In the genomic region with DNA sequence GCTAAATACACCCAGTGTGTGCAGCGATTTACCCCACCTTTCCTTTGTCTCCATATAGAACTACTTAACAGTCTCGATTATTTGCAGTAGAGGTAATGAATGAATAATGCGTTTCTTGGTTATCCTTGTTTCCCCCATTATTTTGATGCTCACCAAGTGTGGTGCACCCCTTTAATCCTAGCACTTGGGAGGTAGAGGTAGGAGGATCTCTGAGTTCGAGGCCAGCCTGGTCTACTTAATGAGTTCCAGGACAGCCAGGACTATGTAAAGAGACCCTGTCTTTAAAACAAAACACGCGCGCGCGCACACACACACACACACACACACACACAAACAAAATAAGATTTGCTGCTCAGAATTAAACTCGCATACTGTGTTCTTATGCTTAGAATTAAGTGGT, we compare ENCODE assay signal across 8 mouse cellular contexts. TPM values are rescaled to one million over a fixed set of nuclear protein-coding genes. Genes with fewer than 3 reads are reported as not detected.
DNase-seq lines count a peak whose midpoint lies in the region; ATAC-seq and TF ChIP-seq lines count a peak whose summit lies in the region.

No protein-coding gene starts in this region.

- H3K36me3 ChIP-seq in hindbrain, embryonic 10.5 days: peaks cover 25% of the 10 kb centered on the region
- H3K36me3 ChIP-seq in midbrain, embryonic 12.5 days: peaks cover 14% of the 10 kb centered on the region

- no peaks in the 10 kb centered on the region for H3K9me3 ChIP-seq in hindbrain, embryonic 10.5 days
- H3K9me3 ChIP-seq in midbrain, embryonic 12.5 days: no peaks in the 10 kb centered on the region

- TF ChIP-seq CTCF in left cerebral cortex, adult 2 months (IDR thresholded peaks at IDR 0.05): no peak
- no peak for TF ChIP-seq CTCF in bone marrow macrophage, adult 2 months (IDR thresholded peaks at IDR 0.05; ENCODE audit: low read depth, low read length)

- TF ChIP-seq POLR2A in bone marrow macrophage, adult 2 months (IDR thresholded peaks at IDR 0.05; ENCODE audit: borderline replicate concordance, low read depth, low read length): no peak

- H3K4me1 ChIP-seq in bone marrow macrophage, adult 2 months (ENCODE audit: control insufficient read depth, insufficient read depth, low read length): peaks cover 11% of the 10 kb centered on the region
- peaks cover 13% of the 10 kb centered on the region for H3K4me1 ChIP-seq in hindbrain, embryonic 10.5 days (replicated peaks)
- H3K4me1 ChIP-seq in midbrain, embryonic 12.5 days: peaks cover 12% of the 10 kb centered on the region

- intact Hi-C loops in left cerebral cortex, adult 2 months (cut with DNase I): loop anchor here (2.0 kb wide), 1 partner anchor 39 kb away; a partner anchor contains a TSS
- intact Hi-C loops in left cerebral cortex, postnatal 10 days (cut with DNase I): no loop called here

- no peak for ATAC-seq in midbrain, embryonic 12.5 days (ENCODE audit: low FRiP score, low read depth)

- no peak for DNase-seq in left cerebral cortex, adult 2 months (ENCODE audit: extremely low spot score in 1 of 2, low spot score in 2 of 2)
- DNase-seq in left cerebral cortex, postnatal 10 days (ENCODE audit: extremely low spot score in 1 of 2, low spot score in 2 of 2): no peak
- DNase-seq in hindbrain, embryonic 10.5 days (ENCODE audit: low spot score): peak; percentile 10
- no peak for DNase-seq in left cerebral cortex, adult 8-10 months (ENCODE audit: low spot score in 2 of 2)
- no peak for DNase-seq in gastrocnemius, postnatal 4 days (ENCODE audit: low spot score in 2 of 2)
- DNase-seq in frontal cortex, postnatal 14 days (ENCODE audit: low spot score in 2 of 2): no peak

- H3K4me2 ChIP-seq in midbrain, embryonic 12.5 days (replicated peaks): peak overlapping the region; percentile 70

- 28% methylated on average over 10 of the region's 10 CpGs for WGBS in hindbrain, embryonic 10.5 days
- 28% methylated on average over 10 of the region's 10 CpGs for WGBS in midbrain, embryonic 12.5 days

- H3K27ac ChIP-seq in left cerebral cortex, adult 2 months: peak overlapping the region; percentile 94
- H3K27ac ChIP-seq in bone marrow macrophage, adult 2 months (ENCODE audit: insufficient read depth, low read depth, low read length): peak overlapping the region; percentile 87
- peak overlapping the region; percentile 98 for H3K27ac ChIP-seq in hindbrain, embryonic 10.5 days
- H3K27ac ChIP-seq in midbrain, embryonic 12.5 days (replicated peaks): peak overlapping the region; percentile 94

- peak overlapping the region; percentile 94 for H3K9ac ChIP-seq in midbrain, embryonic 12.5 days (replicated peaks)

- H3K27me3 ChIP-seq in hindbrain, embryonic 10.5 days (ENCODE audit: insufficient read depth, poor library complexity, severe bottlenecking): no peaks in the 10 kb centered on the region
- no peaks in the 10 kb centered on the region for H3K27me3 ChIP-seq in midbrain, embryonic 12.5 days

- peak overlapping the region; percentile 73 for H3K4me3 ChIP-seq in left cerebral cortex, adult 2 months
- peak overlapping the region; percentile 72 for H3K4me3 ChIP-seq in bone marrow macrophage, adult 2 months (ENCODE audit: insufficient read depth, low read length)
- H3K4me3 ChIP-seq in hindbrain, embryonic 10.5 days: peak overlapping the region; percentile 79
- peak overlapping the region; percentile 96 for H3K4me3 ChIP-seq in midbrain, embryonic 12.5 days

RNA-seq across cellular contexts. Expression of a gene that starts 1.0 kb away (rescaled TPM):
- 100 to 1,000 TPM; 170 to 185 TPM for total RNA-seq in left cerebral cortex, adult 2 months (2021)
- 100 to 1,000 TPM; 244 to 255 TPM for total RNA-seq in left cerebral cortex, postnatal 10 days (2021)
- polyA plus RNA-seq in bone marrow macrophage, adult 2 months (2012; ENCODE audit: insufficient read depth, insufficient read length, missing spikeins): 153 and 169 TPM in 2 replicates
- polyA plus RNA-seq in hindbrain, embryonic 10.5 days (2016; fragmentation: Nextera tagmentation; extraction: Ambion mirVana): 605 and 630 TPM in 2 replicates
- 533 and 555 TPM in 2 replicates for polyA plus RNA-seq in midbrain, embryonic 12.5 days (2016; fragmentation: Nextera tagmentation; extraction: Ambion mirVana)
- 100 to 1,000 TPM; 192 to 221 (median 205) TPM for total RNA-seq in left cerebral cortex, adult 8-10 months (2022)
- 100 to 1,000 TPM; 344 to 430 TPM for total RNA-seq in gastrocnemius, postnatal 4 days (2021)

RNA-seq across cellular contexts. Expression of a gene that starts 37.7 kb away (rescaled TPM):
- total RNA-seq in left cerebral cortex, adult 2 months (2021): 100 to 1,000 TPM; 138 to 163 TPM
- total RNA-seq in left cerebral cortex, postnatal 10 days (2021): 100 to 1,000 TPM; 184 to 195 TPM
- 95.7 and 114 TPM in 2 replicates for polyA plus RNA-seq in bone marrow macrophage, adult 2 months (2012; ENCODE audit: insufficient read depth, insufficient read length, missing spikeins)
- 210 and 229 TPM in 2 replicates for polyA plus RNA-seq in hindbrain, embryonic 10.5 days (2016; fragmentation: Nextera tagmentation; extraction: Ambion mirVana)
- polyA plus RNA-seq in midbrain, embryonic 12.5 days (2016; fragmentation: Nextera tagmentation; extraction: Ambion mirVana): 232 and 235 TPM in 2 replicates
- total RNA-seq in left cerebral cortex, adult 8-10 months (2022): 100 to 1,000 TPM; 149 to 186 (median 172) TPM
- total RNA-seq in gastrocnemius, postnatal 4 days (2021): 100 to 1,000 TPM; 134 to 135 TPM

RNA-seq across cellular contexts. Expression of a gene that starts 40.4 kb away (rescaled TPM):
- total RNA-seq in left cerebral cortex, adult 2 months (2021): 10 to 100 TPM; 35.2 to 36.4 TPM
- 10 to 100 TPM; 31.2 to 32.2 TPM for total RNA-seq in left cerebral cortex, postnatal 10 days (2021)
- polyA plus RNA-seq in bone marrow macrophage, adult 2 months (2012; ENCODE audit: insufficient read depth, insufficient read length, missing spikeins): 68.0 and 78.1 TPM in 2 replicates
- polyA plus RNA-seq in hindbrain, embryonic 10.5 days (2016; fragmentation: Nextera tagmentation; extraction: Ambion mirVana): 21.6 and 27.5 TPM in 2 replicates
- polyA plus RNA-seq in midbrain, embryonic 12.5 days (2016; fragmentation: Nextera tagmentation; extraction: Ambion mirVana): 35.8 and 37.1 TPM in 2 replicates
- 10 to 100 TPM; 30.3 to 37.8 (median 35.9) TPM for total RNA-seq in left cerebral cortex, adult 8-10 months (2022)
- total RNA-seq in gastrocnemius, postnatal 4 days (2021): 10 to 100 TPM; 14.6 to 15.0 TPM
